Mouse (Mus musculus) layer of hippocampus, postnatal 25 days (tissue): ENCODE measurements around the gene Gm5114. TPM values are rescaled to one million over a fixed set of nuclear protein-coding genes. Genes with fewer than 3 reads are reported as not detected.
"Not testable (repeated sequence)": the region's sequence is repeated elsewhere in the genome, so short reads cannot be mapped to it uniquely, and the experiment has no call there.

Source experiments
- DNase-seq, 2 experiments: peaks; one replicate each; pipeline ENCODE4 v3.0.0; 2022; ENCODE audit warnings: mixed read lengths in 2 of 2, low spot score in 1 of 2; ENCODE audit errors: extremely low spot score in 1 of 2
- microRNA-seq, 2 experiments: library from miRNA; unstranded; fragments of <30 nt; microRNA quantifications; one replicate each; pipeline ENCODE4 v1.2.0; 2021
- total RNA-seq, 2 experiments: library from RNA; stranded (reverse); gene quantifications; 2 replicates each; pipeline ENCODE4 v1.2.3; 2021

The Gm5114 gene
- not detected for total RNA-seq

DNA sequence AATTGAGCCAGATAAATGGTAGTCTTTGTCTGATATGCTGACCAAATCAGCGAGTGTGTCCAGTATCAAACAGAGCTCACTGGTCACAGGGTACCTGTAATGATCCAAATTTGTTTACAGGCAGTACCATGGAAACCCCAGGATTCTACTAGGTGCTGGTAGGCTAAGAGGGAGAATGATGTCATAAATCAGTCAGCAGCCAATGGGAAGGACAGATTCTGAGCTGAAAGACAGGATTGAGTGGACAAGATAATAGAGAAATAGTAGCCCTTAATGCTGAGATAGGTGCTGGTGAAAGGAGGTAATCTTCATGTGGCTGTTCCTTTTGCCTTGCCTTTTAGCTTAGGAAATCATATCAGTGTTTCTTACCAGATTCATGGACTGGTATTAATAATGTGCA, at the start of gene Gm5114:
Gene Gm5114 (minus strand): TSS at position 101 of the 400 bp plus-strand sequence.
- not testable (repeated sequence) for DNase-seq

GRCm38 (mm10) chr7:39455806-39456205, 42.8 kb upstream of the Gm5114 start:
- no peak for DNase-seq

DNA sequence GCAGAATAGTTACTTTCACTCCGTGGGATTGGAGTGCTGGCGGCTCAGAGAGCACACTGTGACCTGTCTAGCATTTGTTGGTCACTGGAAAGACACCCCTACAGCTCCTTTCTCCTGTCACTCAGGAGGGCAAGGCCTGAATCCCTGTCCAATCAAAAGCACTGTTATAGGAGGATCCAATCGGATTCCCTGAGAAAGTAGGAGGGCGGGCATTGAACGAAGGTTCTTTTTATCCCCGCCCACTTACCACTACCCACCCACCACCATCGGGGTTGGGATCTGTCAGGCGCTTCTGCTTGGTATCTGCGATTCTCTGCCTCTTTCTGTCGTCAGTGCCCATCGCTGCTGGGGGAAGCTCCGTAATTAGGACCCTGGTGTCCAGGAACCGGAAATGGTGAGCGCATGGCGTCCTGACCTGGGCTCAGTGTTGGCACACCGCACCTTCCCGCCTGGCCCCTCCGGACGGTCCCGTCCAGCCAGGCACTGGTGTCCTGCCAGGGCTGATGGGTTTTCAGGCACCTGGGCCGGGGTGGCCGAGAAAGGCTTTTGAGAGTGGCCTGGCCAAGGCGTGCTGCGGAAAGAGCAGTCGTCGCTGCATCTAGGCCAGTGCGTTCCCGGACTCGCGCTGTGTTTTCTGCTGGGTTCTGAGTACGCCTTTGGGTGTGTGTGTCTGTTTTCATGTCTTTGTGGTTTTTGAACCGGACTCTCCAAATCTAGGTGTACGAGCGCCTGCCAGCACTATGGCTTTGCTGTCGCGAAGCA, 36.5 kb upstream of the Gm5114 start:
- peak; percentile 64 to 66 for DNase-seq

GRCm38 (mm10) chr7:39448626-39449242, 35.8 kb upstream of the Gm5114 start:
- DNase-seq: no peak

GRCm38 (mm10) chr7:39441237-39441636, 28.3 kb upstream of the Gm5114 start:
- no peak for DNase-seq

DNA sequence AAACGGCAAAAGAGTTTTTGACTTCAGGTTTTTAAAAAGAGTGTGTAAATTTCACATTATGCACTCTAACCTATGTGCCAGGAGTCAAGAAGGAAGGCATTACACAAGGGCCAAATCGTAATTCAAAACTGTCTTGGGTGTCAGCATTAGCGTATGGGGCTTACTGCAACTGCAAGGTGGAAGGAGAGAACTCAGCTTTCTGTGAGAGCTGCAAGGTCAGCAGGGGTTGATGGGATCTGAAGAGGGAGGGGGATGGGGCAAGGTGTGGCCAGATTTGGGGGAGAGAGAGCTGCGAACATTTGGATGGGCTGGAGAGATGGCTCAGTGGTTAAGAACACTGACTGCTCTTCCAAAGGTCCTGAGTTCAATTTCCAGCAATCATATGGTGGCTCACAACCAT, 27.4 kb upstream of the Gm5114 start:
- no peak for DNase-seq

Small RNA genes lying within 50 kb of the gene (microRNA-seq; reads per million reads assigned to microRNA genes)
- gene Gm27437: 0 reads per million in 2 experiments

Other genes with a start within 250 kb of the Gm5114 start
- gene Zfp619, start 104.6 kb upstream of the Gm5114 start, total RNA-seq: 1 to 10 TPM; 3.8 to 4.0 TPM